ENCODE assay signal across 8 mouse cellular contexts in genomic region chr5:92435025-92435584, GRCm38 (mm10). TPM values are rescaled to one million over a fixed set of nuclear protein-coding genes. Genes with fewer than 3 reads are reported as not detected.
DNase-seq lines count a peak whose midpoint lies in the region; ATAC-seq and TF ChIP-seq lines count a peak whose summit lies in the region.

Gene Nup54, minus strand, starts transcription at chr5:92435219.

- H3K9ac ChIP-seq in kidney, embryonic 14.5 days (ENCODE audit: low read depth, low read length), result peak within 1 kb of the TSS; percentile 94
- peak within 1 kb of the TSS; percentile 88 for H3K9ac ChIP-seq in limb, embryonic 15.5 days

- H3K4me1 ChIP-seq in bone marrow macrophage, adult 2 months (ENCODE audit: control insufficient read depth, insufficient read depth, low read length), result peaks cover 11% of the 10 kb centered on the region
- H3K4me1 ChIP-seq in embryonic fibroblast, embryonic 13.5 days (ENCODE audit: control insufficient read depth, insufficient read depth, low read length), result no peaks in the 10 kb centered on the region
- H3K4me1 ChIP-seq in kidney, embryonic 14.5 days (ENCODE audit: control insufficient read depth, insufficient read depth, low read length), result peaks cover 9% of the 10 kb centered on the region; the same call in 1 of the 2 replicates
- peaks cover 11% of the 10 kb centered on the region for H3K4me1 ChIP-seq in limb, embryonic 15.5 days

- peak; percentile 100 for ATAC-seq in kidney, embryonic 14.5 days (ENCODE audit: low FRiP score, low TSS enrichment)
- peak; percentile 98 for ATAC-seq in limb, embryonic 15.5 days (ENCODE audit: insufficient number of reproducible peaks, low FRiP score, low TSS enrichment, low read depth)

- no peaks in the 10 kb centered on the region for H3K36me3 ChIP-seq in kidney, embryonic 14.5 days (ENCODE audit: control insufficient read depth, insufficient read depth, low read length)
- peaks cover 6% of the 10 kb centered on the region; the same call in 1 of the 2 replicates for H3K36me3 ChIP-seq in limb, embryonic 15.5 days

- no peak for TF ChIP-seq CTCF in bone marrow macrophage, adult 2 months (IDR thresholded peaks at IDR 0.05; ENCODE audit: low read depth, low read length)
- no peak for TF ChIP-seq CTCF in embryonic fibroblast, embryonic 13.5 days (IDR thresholded peaks at IDR 0.05; ENCODE audit: borderline replicate concordance, insufficient read depth, low read length)

- TF ChIP-seq POLR2A in bone marrow macrophage, adult 2 months (IDR thresholded peaks at IDR 0.05; ENCODE audit: borderline replicate concordance, low read depth, low read length), result peak; percentile 60; the same call in 1 of the 2 replicates
- TF ChIP-seq POLR2A in embryonic fibroblast, embryonic 13.5 days (IDR thresholded peaks at IDR 0.05; ENCODE audit: low read depth, low read length), result peak; percentile 76

- H3K27me3 ChIP-seq in kidney, embryonic 14.5 days (ENCODE audit: control insufficient read depth, insufficient read depth, low read length), result no peaks in the 10 kb centered on the region
- no peaks in the 10 kb centered on the region for H3K27me3 ChIP-seq in limb, embryonic 15.5 days

- no peaks in the 10 kb centered on the region for H3K9me3 ChIP-seq in kidney, embryonic 14.5 days (ENCODE audit: control insufficient read depth, low read length)
- no peaks in the 10 kb centered on the region for H3K9me3 ChIP-seq in limb, embryonic 15.5 days

- peak; percentile 99 for DNase-seq in A20 (ENCODE audit: low read depth, low spot score)
- DNase-seq in heart, adult 9 months (ENCODE audit: low spot score in 2 of 2), result peak; percentile 98
- DNase-seq in monocyte, adult 2 months (ENCODE audit: low read depth in 1 of 2, low spot score in 2 of 2), result peak; percentile 98 to 99
- peak; percentile 97 for DNase-seq in spleen, postnatal 36 days (ENCODE audit: low spot score in 2 of 2)

- H3K4me3 ChIP-seq in bone marrow macrophage, adult 2 months (ENCODE audit: insufficient read depth, low read length), result peak within 1 kb of the TSS; percentile 67
- H3K4me3 ChIP-seq in embryonic fibroblast, embryonic 13.5 days (ENCODE audit: insufficient read depth, low read length), result peak within 1 kb of the TSS; percentile 94
- peak within 1 kb of the TSS; percentile 98 for H3K4me3 ChIP-seq in kidney, embryonic 14.5 days (ENCODE audit: low read length)
- peak within 1 kb of the TSS; percentile 91 for H3K4me3 ChIP-seq in limb, embryonic 15.5 days

- WGBS in kidney, embryonic 14.5 days, result 1% methylated on average over 34 of the region's 34 CpGs
- WGBS in limb, embryonic 15.5 days, result under 1% methylated on average over 34 of the region's 34 CpGs

- peak within 1 kb of the TSS; percentile 84 for H3K27ac ChIP-seq in bone marrow macrophage, adult 2 months (ENCODE audit: insufficient read depth, low read depth, low read length)
- H3K27ac ChIP-seq in embryonic fibroblast, embryonic 13.5 days (ENCODE audit: insufficient read depth, low read length), result no peak within 1 kb of the TSS
- H3K27ac ChIP-seq in kidney, embryonic 14.5 days (ENCODE audit: low read depth, low read length), result peak within 1 kb of the TSS; percentile 83
- peak within 1 kb of the TSS; percentile 88 for H3K27ac ChIP-seq in limb, embryonic 15.5 days

- H3K4me2 ChIP-seq in kidney, embryonic 14.5 days (replicated peaks; ENCODE audit: low read depth, low read length), result peak within 1 kb of the TSS; percentile 87
- H3K4me2 ChIP-seq in limb, embryonic 15.5 days, result peak within 1 kb of the TSS; percentile 72

RNA-seq across cellular contexts. Expression of gene Nup54, which starts in this region (rescaled TPM):
- 18.9 and 20.4 TPM in 2 replicates for polyA plus RNA-seq in bone marrow macrophage, adult 2 months (2012; ENCODE audit: insufficient read depth, insufficient read length, missing spikeins)
- 31.6 and 44.3 TPM in 2 replicates for polyA plus RNA-seq in embryonic fibroblast, embryonic 13.5 days (2011; ENCODE audit: insufficient read length, low read depth, missing spikeins)
- 57.7 and 62.2 TPM in 2 replicates for polyA plus RNA-seq in kidney, embryonic 14.5 days (2014; fragmentation: Nextera tagmentation; extraction: Ambion mirVana)
- polyA plus RNA-seq in limb, embryonic 15.5 days (2015; fragmentation: Nextera tagmentation; extraction: Ambion mirVana), result 45.4 and 47.7 TPM in 2 replicates
